Mouse (Mus musculus) intestine, postnatal 0 days (tissue): ENCODE data around the gene 1700042G07Rik. TPM values are rescaled to one million over a fixed set of nuclear protein-coding genes. Genes with fewer than 3 reads are reported as not detected.
"Not testable (repeated sequence)": the region's sequence is repeated elsewhere in the genome, so short reads cannot be mapped to it uniquely, and the experiment has no call there.

Source experiments
- ATAC-seq: fragments of 200-750 bp; cut with Nextera tagmentation; 2 replicates; pipeline ENCODE4 v1.8.0; 2017; ENCODE audit warnings: mild to moderate bottlenecking, moderate TSS enrichment, moderate library complexity
- H3K27ac ChIP-seq: fragments of 300-500 bp; sonication (generic); 2 replicates; pipeline ENCODE4 v1.5.1; 2014; ENCODE audit warnings: mild to moderate bottlenecking, low read depth, low read length, moderate library complexity
- H3K27me3 ChIP-seq: fragments of 300-500 bp; sonication (generic); replicated peaks from 2 replicates; pipeline ENCODE4 v1.6.1; 2014; ENCODE audit warnings: low read length, mixed read lengths; ENCODE audit not compliant: control insufficient read depth, insufficient read depth
- H3K36me3 ChIP-seq: fragments of 300-500 bp; sonication (generic); 2 replicates; pipeline ENCODE4 v1.6.1; 2014; ENCODE audit warnings: mild to moderate bottlenecking, moderate library complexity; ENCODE audit not compliant: control insufficient read depth, insufficient read depth
- H3K4me1 ChIP-seq: fragments of 300-500 bp; sonication (generic); replicated peaks from 2 replicates; pipeline ENCODE4 v1.6.1; 2014; ENCODE audit warnings: antibody characterized with exemption, low read length, mixed read lengths; ENCODE audit not compliant: control insufficient read depth, insufficient read depth
- H3K4me2 ChIP-seq: fragments of 300-500 bp; sonication (generic); replicated peaks from 2 replicates; pipeline ENCODE4 v1.6.1; 2014; ENCODE audit warnings: low read depth, mild to moderate bottlenecking, moderate library complexity
- H3K4me3 ChIP-seq: fragments of 300-500 bp; sonication (generic); 2 replicates; pipeline ENCODE4 v1.5.1; 2014; ENCODE audit warnings: low read depth, low read length
- H3K9ac ChIP-seq: fragments of 300-500 bp; sonication (generic); 2 replicates; pipeline ENCODE4 v1.6.1; 2014; ENCODE audit warnings: mild to moderate bottlenecking, low read depth, low read length
- H3K9me3 ChIP-seq: fragments of 300-500 bp; sonication (generic); 2 replicates; pipeline ENCODE4 v1.6.1; 2016; ENCODE audit warnings: mixed run types; ENCODE audit not compliant: control insufficient read depth
- CTCF ChIP-seq: sonication (generic); IDR thresholded peaks from 2 replicates; pipeline ENCODE4 v1.5.1; 2016; ENCODE audit warnings: low read depth, mild to moderate bottlenecking, control low read depth, antibody characterized with exemption, moderate library complexity
- WGBS: fragments of 180-500 bp; shearing (Covaris S2); extraction: QIAGEN DNeasy Blood & Tissue Kit; methylation state at CpG from one replicate; pipeline ENCODE4 v1.1.7; 2014; 5-methylcytosine and 5-hydroxymethylcytosine counted together
- polyA plus RNA-seq: library from polyadenylated mRNA; unstranded; fragments of >200 nt; fragmentation: Nextera tagmentation; extraction: Ambion mirVana; gene quantifications from 2 replicates; pipeline ENCODE4 v1.2.1, GENCODE M21; 2015

1700042G07Rik gene
- polyA plus RNA-seq, 1 experiment from 2014 or later, result not detected

GRCm38 (mm10) chr4:116217046-116217445, 43.9 kb downstream of the 1700042G07Rik start:
- no peak for TF ChIP-seq CTCF
- Histone ChIP-seq H3K9me3 (no peaks in the 10 kb centered on the region), H3K9ac (no peak overlapping the region), H3K4me1 (no peaks in the 10 kb centered on the region), H3K36me3 (no peaks in the 10 kb centered on the region), H3K27ac (no peak overlapping the region), H3K27me3 (no peaks in the 10 kb centered on the region), H3K4me3 (no peak overlapping the region), H3K4me2 (no peak overlapping the region)
- WGBS, result 40% methylated on average over 2 of the region's 2 CpGs
- ATAC-seq, result no peak

GRCm38 (mm10) chr4:116217661-116218060, 44.5 kb downstream of the 1700042G07Rik start:
- 100% methylated on average over 1 of the region's 1 CpGs for WGBS

GRCm38 (mm10) chr4:116219056-116219455, 45.9 kb downstream of the 1700042G07Rik start:
- TF ChIP-seq CTCF, result no peak
- no peak for ATAC-seq
- Histone ChIP-seq H3K36me3 (no peaks in the 10 kb centered on the region), H3K4me2 (no peak overlapping the region), H3K27ac (no peak overlapping the region), H3K4me3 (no peak overlapping the region), H3K4me1 (no peaks in the 10 kb centered on the region), H3K9ac (no peak overlapping the region), H3K27me3 (no peaks in the 10 kb centered on the region), H3K9me3 (no peaks in the 10 kb centered on the region)
- 91% methylated on average over 1 of the region's 1 CpGs for WGBS

More at GRCm38 (mm10) chr4:116217661-116218060, 44.5 kb downstream of the 1700042G07Rik start:
- H3K4me2 ChIP-seq, H3K4me1 ChIP-seq, H3K27ac ChIP-seq, H3K4me3 ChIP-seq, ATAC-seq, H3K9ac ChIP-seq, H3K9me3 ChIP-seq, H3K27me3 ChIP-seq, H3K36me3 ChIP-seq: not testable (repeated sequence)

GRCm38 (mm10) chr4:116220071-116220650, 47.0 kb downstream of the 1700042G07Rik start:
- H3K36me3 ChIP-seq, result no peaks in the 10 kb centered on the region
- no peak for ATAC-seq
- H3K4me3 ChIP-seq, result peak overlapping the region; percentile 90
- H3K9me3 ChIP-seq, result no peaks in the 10 kb centered on the region
- no peak for TF ChIP-seq CTCF
- H3K4me2 ChIP-seq, result peak overlapping the region; percentile 88
- 23% methylated on average over 6 of the region's 6 CpGs for WGBS
- no peaks in the 10 kb centered on the region for H3K4me1 ChIP-seq
- H3K9ac ChIP-seq, result peak overlapping the region; percentile 62
- H3K27me3 ChIP-seq, result no peaks in the 10 kb centered on the region
- peak overlapping the region; percentile 89 for H3K27ac ChIP-seq

GRCm38 (mm10) chr4:116220780-116221139, 47.6 kb downstream of the 1700042G07Rik start:
- 0% methylated on average over 23 of the region's 26 CpGs for WGBS
- no peaks in the 10 kb centered on the region for H3K4me1 ChIP-seq
- TF ChIP-seq CTCF, result no peak
- H3K4me2 ChIP-seq, result peak overlapping the region; percentile 88
- H3K27ac ChIP-seq, result peak overlapping the region; percentile 89
- no peaks in the 10 kb centered on the region for H3K36me3 ChIP-seq
- H3K27me3 ChIP-seq, result no peaks in the 10 kb centered on the region
- no peaks in the 10 kb centered on the region for H3K9me3 ChIP-seq
- peak overlapping the region; percentile 62 for H3K9ac ChIP-seq
- H3K4me3 ChIP-seq, result peak overlapping the region; percentile 90
- ATAC-seq, result peak; percentile 41

GRCm38 (mm10) chr4:116221140-116221851, 48.1 kb downstream of the 1700042G07Rik start, which contains the start of gene Pik3r3:
Gene Pik3r3, plus strand, starts transcription at chr4:116221618.
- Histone ChIP-seq H3K9me3 (no peaks in the 10 kb centered on the region), H3K4me1 (no peaks in the 10 kb centered on the region), H3K9ac (peak within 1 kb of the TSS; percentile 71), H3K4me2 (peak within 1 kb of the TSS; percentile 88), H3K4me3 (peak within 1 kb of the TSS; percentile 90), H3K36me3 (no peaks in the 10 kb centered on the region), H3K27ac (peak within 1 kb of the TSS; percentile 89), H3K27me3 (no peaks in the 10 kb centered on the region)
- peak; percentile 100 for ATAC-seq
- no peak for TF ChIP-seq CTCF
- under 1% methylated on average over 52 of the region's 53 CpGs for WGBS
